Mouse (Mus musculus): Measurements from ENCODE around the gene Rps10.
"Not testable (repeated sequence)": the region's sequence is repeated elsewhere in the genome, so short reads cannot be mapped to it uniquely, and the experiment has no call there.

The Rps10 gene

GRCm38 (mm10) chr17:27644572-27644971 lies 8.1 kb upstream of the Rps10 start:
- no peak for DNase-seq (ENCODE audit: low read depth, low spot score)

- no peak for DNase-seq (ENCODE audit: low read depth, low spot score)
Measured at GRCm38 (mm10) chr17:27643756-27644155, 7.3 kb upstream of the Rps10 start.

- DNase-seq (ENCODE audit: low read depth, low spot score): no peak
Measured at GRCm38 (mm10) chr17:27643101-27643500, 6.6 kb upstream of the Rps10 start.

- DNase-seq (ENCODE audit: low read depth, low spot score): no peak
Measured at GRCm38 (mm10) chr17:27642491-27643062, 6.1 kb upstream of the Rps10 start.

- not testable (repeated sequence) for DNase-seq (ENCODE audit: low read depth, low spot score)
Measured at GRCm38 (mm10) chr17:27639851-27640250, 3.4 kb upstream of the Rps10 start.

- no peak for DNase-seq (ENCODE audit: low read depth, low spot score)
Measured at GRCm38 (mm10) chr17:27638921-27639332, 2.5 kb upstream of the Rps10 start.

GRCm38 (mm10) chr17:27637333-27637732 lies 864 bp upstream of the Rps10 start:
- no peak for DNase-seq (ENCODE audit: low read depth, low spot score)

- DNase-seq (ENCODE audit: low read depth, low spot score): not testable (repeated sequence)
Measured at GRCm38 (mm10) chr17:27635575-27635903, 930 bp downstream of the Rps10 start.

- DNase-seq (ENCODE audit: low read depth, low spot score): peak; percentile 89
Measured at GRCm38 (mm10) chr17:27634871-27635574, 1.4 kb downstream of the Rps10 start, which contains the start of gene RPS10-NUDT3. Gene RPS10-NUDT3 (minus strand): TSS chr17:27635222.

GRCm38 (mm10) chr17:27629249-27630020 lies 7.0 kb downstream of the Rps10 start:
- no peak for DNase-seq (ENCODE audit: low read depth, low spot score)

GRCm38 (mm10) chr17:27628376-27628775 lies 8.1 kb downstream of the Rps10 start:
- no peak for DNase-seq (ENCODE audit: low read depth, low spot score)

- DNase-seq (ENCODE audit: low read depth, low spot score): no peak
Measured at GRCm38 (mm10) chr17:27627451-27627850, 9.0 kb downstream of the Rps10 start.

GRCm38 (mm10) chr17:27626681-27627080 lies 9.8 kb downstream of the Rps10 start:
- DNase-seq (ENCODE audit: low read depth, low spot score): no peak

GRCm38 (mm10) chr17:27625455-27626251 lies 10.8 kb downstream of the Rps10 start:
- no peak for DNase-seq (ENCODE audit: low read depth, low spot score)

GRCm38 (mm10) chr17:27623360-27624326 lies 12.8 kb downstream of the Rps10 start, which contains the start of gene Nudt3:
Gene Nudt3 (minus strand): TSS chr17:27623495.
- DNase-seq (ENCODE audit: low read depth, low spot score): peak; percentile 81

- no peak for DNase-seq (ENCODE audit: low read depth, low spot score)
Measured at GRCm38 (mm10) chr17:27622611-27623359, 13.7 kb downstream of the Rps10 start.

GRCm38 (mm10) chr17:27621705-27622531 lies 14.6 kb downstream of the Rps10 start:
- DNase-seq (ENCODE audit: low read depth, low spot score): no peak

- no peak for DNase-seq (ENCODE audit: low read depth, low spot score)
Measured at GRCm38 (mm10) chr17:27621161-27621560, 15.3 kb downstream of the Rps10 start.

GRCm38 (mm10) chr17:27615388-27615787 lies 21.1 kb downstream of the Rps10 start:
- no peak for DNase-seq (ENCODE audit: low read depth, low spot score)

Data from brain, embryonic 18.5 days (tissue).